Mouse (Mus musculus) spleen, adult 2 months (tissue): ENCODE measurements around the gene Slc35b2.

Experiments used
- CTCF ChIP-seq: fragments of 200-500 bp; IDR thresholded peaks from 2 replicates; pipeline ENCODE4 v1.5.1; 2011; ENCODE audit warnings: mild to moderate bottlenecking, inconsistent platforms; ENCODE audit not compliant: insufficient read depth, insufficient read length, insufficient replicate concordance; ENCODE audit errors: extremely low read depth
- POLR2A ChIP-seq: fragments of 200-500 bp; IDR thresholded peaks from 2 replicates; pipeline ENCODE4 v1.6.1; 2011; ENCODE audit warnings: low read depth, low read length, inconsistent platforms

GRCm38 (mm10) chr17:45536264-45536663 is 27.4 kb upstream of the Slc35b2 start:
- TF ChIP-seq CTCF (no peak), POLR2A (no peak)
